Mouse (Mus musculus): Measurements from ENCODE around the gene Gpm6a. TPM values are rescaled to one million over a fixed set of nuclear protein-coding genes. Genes with fewer than 3 reads are reported as not detected.
"Not testable (repeated sequence)": the region's sequence is repeated elsewhere in the genome, so short reads cannot be mapped to it uniquely, and the experiment has no call there.

Gene Gpm6a
- polyA plus RNA-seq, 1 experiment from 2014 or later: 17.7 TPM

GRCm38 (mm10) chr8:55012228-55012627 is 57.6 kb downstream of the Gpm6a start:
- WGBS: 60% methylated on average over 2 of the region's 2 CpGs
- Histone ChIP-seq H3K4me1 (replicated peaks) (no peaks in the 10 kb centered on the region), H3K4me2 (no peak overlapping the region), H3K4me3 (no peak overlapping the region), H3K9me3 (replicated peaks) (no peaks in the 10 kb centered on the region), H3K36me3 (no peaks in the 10 kb centered on the region), H3K27ac (ENCODE audit: poor library complexity, severe bottlenecking) (no peak overlapping the region), H3K9ac (no peak overlapping the region), H3K27me3 (replicated peaks) (no peaks in the 10 kb centered on the region)
- ATAC-seq (ENCODE audit: insufficient number of reproducible peaks, low FRiP score): no peak

GRCm38 (mm10) chr8:55017071-55017470 is 62.4 kb downstream of the Gpm6a start:
- H3K27me3 ChIP-seq (replicated peaks): no peaks in the 10 kb centered on the region
- ATAC-seq (ENCODE audit: insufficient number of reproducible peaks, low FRiP score): no peak
- H3K4me1 ChIP-seq (replicated peaks): no peaks in the 10 kb centered on the region
- no peak overlapping the region for H3K9ac ChIP-seq
- H3K9me3 ChIP-seq (replicated peaks): no peaks in the 10 kb centered on the region
- H3K36me3 ChIP-seq: no peaks in the 10 kb centered on the region
- H3K27ac ChIP-seq (ENCODE audit: poor library complexity, severe bottlenecking): no peak overlapping the region
- H3K4me3 ChIP-seq: no peak overlapping the region
- H3K4me2 ChIP-seq: no peak overlapping the region
- WGBS: 67% methylated on average over 1 of the region's 1 CpGs

DNA sequence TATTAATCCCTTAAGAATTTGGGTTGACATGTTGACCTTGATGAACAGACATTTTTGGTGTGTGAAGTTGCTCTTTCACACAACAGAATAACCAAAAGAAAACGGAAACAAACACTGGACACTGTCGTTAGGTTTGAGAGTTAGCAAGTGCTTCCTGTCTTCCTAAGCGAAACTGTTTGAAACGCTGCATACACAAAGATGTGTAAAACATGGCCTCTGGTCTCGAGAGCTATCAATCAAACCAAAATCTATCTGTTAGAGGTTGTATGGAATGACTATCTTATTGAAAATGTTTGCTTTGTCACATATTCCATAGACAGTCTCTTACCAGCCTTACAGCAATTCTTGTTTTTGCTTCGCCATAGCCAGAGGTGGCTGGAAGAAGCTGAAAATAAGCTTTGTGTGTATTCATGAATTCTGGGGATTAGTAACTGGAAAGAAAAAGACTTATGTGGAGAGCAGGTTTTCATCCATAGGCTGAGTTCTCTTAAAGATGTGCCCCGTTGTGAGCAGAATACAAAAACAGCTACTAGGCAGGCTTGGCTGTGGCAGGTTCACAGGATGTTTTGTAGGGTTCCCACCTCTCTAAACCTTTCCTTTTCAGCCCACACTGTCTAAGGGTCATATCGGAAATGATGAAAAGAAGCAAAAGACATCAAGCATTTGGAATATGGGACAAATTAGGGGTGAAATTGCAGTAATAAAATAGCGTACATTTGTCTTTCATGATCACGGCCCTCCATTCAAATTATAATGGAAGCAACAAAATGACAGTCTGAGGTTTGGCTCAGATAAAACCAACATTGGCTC is 71.4 kb downstream of the Gpm6a start:
- no peaks in the 10 kb centered on the region for H3K4me1 ChIP-seq (replicated peaks)
- H3K9me3 ChIP-seq (replicated peaks): no peaks in the 10 kb centered on the region
- no peaks in the 10 kb centered on the region for H3K27me3 ChIP-seq (replicated peaks)
- H3K4me2 ChIP-seq: no peak overlapping the region
- H3K4me3 ChIP-seq: no peak overlapping the region
- H3K9ac ChIP-seq: no peak overlapping the region
- H3K27ac ChIP-seq (ENCODE audit: poor library complexity, severe bottlenecking): no peak overlapping the region
- WGBS: 66% methylated on average over 10 of the region's 10 CpGs
- no peaks in the 10 kb centered on the region for H3K36me3 ChIP-seq
- ATAC-seq (ENCODE audit: insufficient number of reproducible peaks, low FRiP score): no peak

GRCm38 (mm10) chr8:55026661-55027000 is 72.0 kb downstream of the Gpm6a start:
- Histone ChIP-seq H3K9ac (no peak overlapping the region), H3K4me2 (no peak overlapping the region), H3K9me3 (replicated peaks) (no peaks in the 10 kb centered on the region), H3K4me1 (replicated peaks) (no peaks in the 10 kb centered on the region), H3K27me3 (replicated peaks) (no peaks in the 10 kb centered on the region), H3K27ac (ENCODE audit: poor library complexity, severe bottlenecking) (no peak overlapping the region), H3K4me3 (no peak overlapping the region), H3K36me3 (no peaks in the 10 kb centered on the region)
- WGBS: 70% methylated on average over 2 of the region's 2 CpGs
- no peak for ATAC-seq (ENCODE audit: insufficient number of reproducible peaks, low FRiP score)

DNA sequence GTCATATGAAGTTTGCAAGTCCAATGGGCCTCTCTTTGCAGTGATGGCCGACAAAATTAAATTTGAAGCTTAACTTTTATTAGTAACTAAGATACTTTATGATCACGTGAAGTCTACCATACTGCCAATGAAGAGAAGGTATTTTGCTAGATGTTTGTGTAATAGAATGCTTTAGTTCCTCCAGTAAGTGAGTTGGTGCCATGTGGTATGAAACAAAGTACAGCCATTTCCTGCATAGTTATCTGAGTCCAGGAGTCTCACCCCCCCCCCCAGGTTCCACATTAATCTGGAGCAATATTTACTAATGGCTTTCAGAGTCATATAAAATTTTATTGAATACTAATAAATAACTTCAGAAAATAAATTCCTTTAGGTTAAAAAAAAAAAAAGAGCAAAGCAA is 73.7 kb downstream of the Gpm6a start:
- H3K9ac ChIP-seq: no peak overlapping the region
- no peaks in the 10 kb centered on the region for H3K4me1 ChIP-seq (replicated peaks)
- H3K27ac ChIP-seq (ENCODE audit: poor library complexity, severe bottlenecking): no peak overlapping the region
- no peak for ATAC-seq (ENCODE audit: insufficient number of reproducible peaks, low FRiP score)
- no peak overlapping the region for H3K4me2 ChIP-seq
- H3K9me3 ChIP-seq (replicated peaks): no peaks in the 10 kb centered on the region
- H3K4me3 ChIP-seq: no peak overlapping the region
- WGBS: 75% methylated on average over 2 of the region's 2 CpGs
- H3K36me3 ChIP-seq: no peaks in the 10 kb centered on the region
- H3K27me3 ChIP-seq (replicated peaks): no peaks in the 10 kb centered on the region

- H3K27ac ChIP-seq (ENCODE audit: poor library complexity, severe bottlenecking): no peak overlapping the region
- H3K4me2 ChIP-seq: no peak overlapping the region
- H3K27me3 ChIP-seq (replicated peaks): no peaks in the 10 kb centered on the region
- H3K9me3 ChIP-seq (replicated peaks): no peaks in the 10 kb centered on the region
- no peaks in the 10 kb centered on the region for H3K4me1 ChIP-seq (replicated peaks)
- H3K9ac ChIP-seq: no peak overlapping the region
- H3K36me3 ChIP-seq: no peaks in the 10 kb centered on the region
- ATAC-seq (ENCODE audit: insufficient number of reproducible peaks, low FRiP score): no peak
- H3K4me3 ChIP-seq: no peak overlapping the region
Observed at GRCm38 (mm10) chr8:55031099-55031498, 76.5 kb downstream of the Gpm6a start.

DNA sequence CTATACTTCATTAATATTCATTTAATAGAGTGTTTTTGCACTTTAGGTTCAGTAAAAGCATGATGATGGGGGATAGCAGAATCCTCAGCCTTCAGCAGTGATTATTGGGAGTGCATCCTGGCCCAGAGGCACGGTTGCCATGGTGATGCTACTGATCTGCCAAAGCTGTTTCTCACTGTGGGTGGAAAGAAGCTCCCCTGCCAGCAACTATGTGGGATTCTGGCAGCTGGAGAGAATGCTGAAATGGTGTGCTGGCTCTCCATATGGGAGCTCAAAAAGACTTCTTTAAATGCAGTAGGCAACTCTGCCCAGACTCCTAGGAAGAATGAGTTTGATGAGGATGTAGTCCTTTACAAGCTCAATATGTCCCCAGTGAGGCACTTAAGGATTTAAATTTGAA is 79.7 kb downstream of the Gpm6a start:
- Histone ChIP-seq H3K9ac (no peak overlapping the region), H3K4me3 (no peak overlapping the region), H3K9me3 (replicated peaks) (no peaks in the 10 kb centered on the region), H3K36me3 (no peaks in the 10 kb centered on the region), H3K4me1 (replicated peaks) (no peaks in the 10 kb centered on the region), H3K27ac (ENCODE audit: poor library complexity, severe bottlenecking) (no peak overlapping the region), H3K4me2 (no peak overlapping the region), H3K27me3 (replicated peaks) (no peaks in the 10 kb centered on the region)
- 13% methylated on average over 1 of the region's 1 CpGs for WGBS
- no peak for ATAC-seq (ENCODE audit: insufficient number of reproducible peaks, low FRiP score)

GRCm38 (mm10) chr8:55035416-55035815 is 80.8 kb downstream of the Gpm6a start:
- Histone ChIP-seq H3K9me3 (replicated peaks) (no peaks in the 10 kb centered on the region), H3K4me2 (no peak overlapping the region), H3K4me1 (replicated peaks) (no peaks in the 10 kb centered on the region), H3K27me3 (replicated peaks) (no peaks in the 10 kb centered on the region), H3K9ac (no peak overlapping the region), H3K27ac (ENCODE audit: poor library complexity, severe bottlenecking) (no peak overlapping the region), H3K4me3 (no peak overlapping the region), H3K36me3 (no peaks in the 10 kb centered on the region)
- ATAC-seq (ENCODE audit: insufficient number of reproducible peaks, low FRiP score): no peak

- Histone ChIP-seq H3K4me1 (replicated peaks) (no peaks in the 10 kb centered on the region), H3K9me3 (replicated peaks) (no peaks in the 10 kb centered on the region), H3K36me3 (no peaks in the 10 kb centered on the region), H3K27ac (ENCODE audit: poor library complexity, severe bottlenecking) (no peak overlapping the region), H3K4me2 (no peak overlapping the region), H3K9ac (no peak overlapping the region), H3K27me3 (replicated peaks) (no peaks in the 10 kb centered on the region), H3K4me3 (no peak overlapping the region)
- ATAC-seq (ENCODE audit: insufficient number of reproducible peaks, low FRiP score): no peak
- 53% methylated on average over 1 of the region's 1 CpGs for WGBS
Observed at GRCm38 (mm10) chr8:55042955-55043354, 88.3 kb downstream of the Gpm6a start.

- Histone ChIP-seq H3K4me1 (replicated peaks) (no peaks in the 10 kb centered on the region), H3K36me3 (no peaks in the 10 kb centered on the region), H3K27ac (ENCODE audit: poor library complexity, severe bottlenecking) (no peak overlapping the region), H3K9me3 (replicated peaks) (no peaks in the 10 kb centered on the region), H3K27me3 (replicated peaks) (no peaks in the 10 kb centered on the region), H3K4me3 (no peak overlapping the region), H3K4me2 (no peak overlapping the region), H3K9ac (no peak overlapping the region)
- 85% methylated on average over 3 of the region's 3 CpGs for WGBS
- ATAC-seq (ENCODE audit: insufficient number of reproducible peaks, low FRiP score): no peak
Observed at GRCm38 (mm10) chr8:55048396-55048795, 93.8 kb downstream of the Gpm6a start.

DNA sequence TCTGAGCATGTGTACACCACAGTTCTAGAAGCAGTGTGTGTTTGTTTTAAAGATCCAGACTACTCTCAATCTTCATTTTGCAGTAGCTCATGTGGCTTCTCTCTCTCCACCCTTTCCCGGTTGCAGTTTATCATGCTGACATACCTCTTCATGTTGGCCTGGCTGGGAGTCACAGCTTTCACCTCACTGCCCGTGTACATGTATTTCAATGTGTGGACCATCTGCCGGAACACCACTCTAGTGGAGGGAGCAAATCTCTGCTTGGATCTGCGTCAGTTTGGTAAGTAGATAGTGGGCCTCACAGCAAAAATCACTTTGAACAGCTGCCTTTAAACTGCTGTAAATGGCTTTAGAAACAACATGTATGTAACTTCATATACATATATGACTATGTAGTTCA is 95.3 kb downstream of the Gpm6a start:
- Histone ChIP-seq H3K27me3 (replicated peaks) (no peaks in the 10 kb centered on the region), H3K4me2 (no peak overlapping the region), H3K9ac (no peak overlapping the region), H3K4me1 (replicated peaks) (no peaks in the 10 kb centered on the region), H3K36me3 (no peaks in the 10 kb centered on the region), H3K4me3 (no peak overlapping the region), H3K9me3 (replicated peaks) (no peaks in the 10 kb centered on the region), H3K27ac (ENCODE audit: poor library complexity, severe bottlenecking) (no peak overlapping the region)
- WGBS: 72% methylated on average over 4 of the region's 4 CpGs
- no peak for ATAC-seq (ENCODE audit: insufficient number of reproducible peaks, low FRiP score)

DNA sequence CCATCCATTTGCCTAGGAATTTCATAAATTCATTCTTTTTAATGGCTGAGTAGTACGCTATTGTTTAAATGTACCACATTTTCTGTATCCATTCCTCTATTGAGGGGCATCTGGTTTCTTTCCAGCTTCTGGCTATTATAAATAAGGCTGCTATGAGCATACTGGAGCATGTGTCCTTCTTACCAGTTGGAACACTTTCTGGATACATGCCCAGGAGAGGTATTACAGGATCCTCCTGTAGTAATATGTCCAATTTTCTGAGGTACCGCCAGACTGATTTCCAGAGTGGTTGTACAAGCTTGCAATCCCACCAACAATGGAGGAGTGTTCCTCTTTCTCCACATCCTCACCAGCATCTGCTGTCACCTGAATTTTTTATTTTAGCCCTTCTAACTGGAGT is 114.2 kb downstream of the Gpm6a start:
- not testable (repeated sequence) for H3K27ac ChIP-seq (ENCODE audit: poor library complexity, severe bottlenecking); H3K36me3 ChIP-seq; ATAC-seq (ENCODE audit: insufficient number of reproducible peaks, low FRiP score); H3K27me3 ChIP-seq (replicated peaks); H3K4me3 ChIP-seq; H3K9me3 ChIP-seq (replicated peaks); H3K9ac ChIP-seq; H3K4me1 ChIP-seq (replicated peaks); H3K4me2 ChIP-seq
- 91% methylated on average over 2 of the region's 2 CpGs for WGBS
